Mouse (Mus musculus): ENCODE measurements around the gene Setd2.

The Setd2 gene

GRCm38 (mm10) chr9:110654726-110655650, 122.6 kb downstream of the Setd2 start:
- DNase-seq (ENCODE audit: low read depth, low spot score): no peak

GRCm38 (mm10) chr9:110655651-110656007, 123.2 kb downstream of the Setd2 start:
- no peak for DNase-seq (ENCODE audit: low read depth, low spot score)

- peak; percentile 100 for DNase-seq (ENCODE audit: low read depth, low spot score)
These were observed 124.1 kb downstream of the Setd2 start, which contains the start of gene Ccdc12 for GRCm38 (mm10) chr9:110656249-110657221. TSS of gene Ccdc12 (plus strand) at chr9:110656503.

- peak; percentile 61 for DNase-seq (ENCODE audit: low read depth, low spot score)
These were observed 125.2 kb downstream of the Setd2 start for GRCm38 (mm10) chr9:110657474-110658078.

GRCm38 (mm10) chr9:110659521-110659920, 127.1 kb downstream of the Setd2 start:
- no peak for DNase-seq (ENCODE audit: low read depth, low spot score)

GRCm38 (mm10) chr9:110660208-110660607, 127.8 kb downstream of the Setd2 start:
- no peak for DNase-seq (ENCODE audit: low read depth, low spot score)

GRCm38 (mm10) chr9:110660856-110661612, 128.6 kb downstream of the Setd2 start:
- DNase-seq (ENCODE audit: low read depth, low spot score): peak; percentile 73

GRCm38 (mm10) chr9:110662844-110663243, 130.4 kb downstream of the Setd2 start:
- no peak for DNase-seq (ENCODE audit: low read depth, low spot score)

- DNase-seq (ENCODE audit: low read depth, low spot score): no peak
These were observed 133.5 kb downstream of the Setd2 start for GRCm38 (mm10) chr9:110665912-110666311.

GRCm38 (mm10) chr9:110666374-110666773, 134.0 kb downstream of the Setd2 start:
- no peak for DNase-seq (ENCODE audit: low read depth, low spot score)

- DNase-seq (ENCODE audit: low read depth, low spot score): no peak
These were observed 134.9 kb downstream of the Setd2 start for GRCm38 (mm10) chr9:110667219-110667836.

All from brain, adult 2 months (tissue).